Mouse (Mus musculus): ENCODE measurements around the gene Klf9. TPM values are rescaled to one million over a fixed set of nuclear protein-coding genes. Genes with fewer than 3 reads are reported as not detected.

Gene Klf9
- total RNA-seq, 2 experiments from 2014 or later = 206 to 251 TPM

DNA sequence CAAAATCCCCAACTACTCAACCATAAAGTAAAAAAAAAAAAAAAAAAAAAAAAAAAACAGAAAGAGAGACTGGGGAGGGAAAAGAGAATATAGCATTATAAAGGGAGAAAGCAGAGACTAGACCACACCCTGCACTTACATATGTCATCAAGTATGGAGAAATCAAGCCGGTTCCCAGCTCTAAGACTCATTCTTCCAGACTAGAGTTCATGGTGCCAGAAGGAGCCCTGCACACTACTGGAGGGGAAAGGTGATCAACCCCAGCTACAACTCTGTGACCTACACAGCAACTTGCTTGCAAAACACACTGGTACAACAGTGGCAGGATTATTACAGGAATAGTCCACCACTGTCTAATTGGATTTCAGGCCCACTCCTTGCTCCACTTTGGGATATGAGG is 48.7 kb downstream of the Klf9 start:
- no peak for DNase-seq (ENCODE audit: low spot score in 2 of 2)
- intact Hi-C loops (cut with DNase I) = no loop called here

DNA sequence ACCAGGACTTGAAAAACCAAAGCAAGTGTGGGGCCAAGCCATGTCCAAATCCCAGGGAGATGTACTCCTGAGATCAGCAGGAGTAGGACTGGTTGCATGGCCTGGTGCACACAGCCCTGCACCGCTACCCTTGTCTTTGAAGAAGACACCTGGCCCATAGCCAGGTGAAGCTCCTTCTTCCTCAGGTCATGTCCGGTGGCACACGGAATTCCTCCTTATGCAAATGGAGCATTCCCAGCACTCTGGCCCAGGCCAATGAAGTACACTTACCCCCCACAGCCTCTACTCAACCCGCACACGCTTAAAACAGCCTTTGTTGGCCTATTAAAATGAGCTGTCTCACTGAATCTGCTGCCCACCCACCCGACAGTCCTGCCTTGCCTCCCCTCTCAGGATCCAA is 50.5 kb downstream of the Klf9 start:
- intact Hi-C loops (cut with DNase I) = no loop called here
- DNase-seq (ENCODE audit: low spot score in 2 of 2) = no peak

DNA sequence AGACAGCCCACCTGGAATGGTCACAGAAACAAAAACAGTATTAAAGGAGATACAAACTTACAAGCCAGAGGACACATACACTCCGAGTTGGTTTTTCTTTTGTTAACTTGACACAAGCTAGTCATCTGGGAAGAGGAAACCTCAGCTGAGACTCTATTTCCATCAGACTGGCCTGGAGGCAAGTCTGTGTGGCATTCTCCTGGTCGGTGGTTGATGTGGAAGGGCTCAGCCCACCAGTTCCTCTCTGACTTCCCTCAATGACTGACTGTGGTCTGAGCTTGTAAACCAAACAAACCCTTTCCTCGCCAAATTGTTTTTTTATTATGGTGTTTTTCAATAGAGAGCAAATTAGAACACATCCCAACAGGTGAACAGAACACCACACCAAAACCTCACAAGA is 52.0 kb downstream of the Klf9 start:
- no peak for DNase-seq (ENCODE audit: low spot score in 2 of 2)

DNA sequence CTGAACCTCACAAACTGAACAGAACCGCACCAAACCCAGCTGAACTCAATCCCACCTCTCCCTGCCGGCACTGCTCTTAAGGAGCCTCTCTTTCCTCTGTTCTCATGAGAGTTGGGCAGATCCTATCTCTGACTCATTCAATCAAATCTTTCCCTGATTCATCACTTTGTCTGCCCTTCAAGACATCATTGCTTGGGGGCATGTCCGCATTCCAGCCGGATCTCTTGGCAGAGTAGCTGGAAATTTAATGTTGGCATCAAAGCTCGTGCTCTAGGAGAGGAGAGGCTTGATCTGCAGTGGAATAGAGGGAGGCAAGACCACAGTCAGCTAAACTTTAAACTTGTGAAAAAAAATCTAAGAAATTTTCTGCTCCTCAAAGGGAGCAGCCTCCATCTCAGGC is 61.1 kb downstream of the Klf9 start:
- intact Hi-C loops (cut with DNase I) = no loop called here
- DNase-seq (ENCODE audit: low spot score in 2 of 2) = no peak

More for the DNA sequence above, 52.0 kb downstream of the Klf9 start:
- intact Hi-C loops (cut with DNase I) = no loop called here

DNA sequence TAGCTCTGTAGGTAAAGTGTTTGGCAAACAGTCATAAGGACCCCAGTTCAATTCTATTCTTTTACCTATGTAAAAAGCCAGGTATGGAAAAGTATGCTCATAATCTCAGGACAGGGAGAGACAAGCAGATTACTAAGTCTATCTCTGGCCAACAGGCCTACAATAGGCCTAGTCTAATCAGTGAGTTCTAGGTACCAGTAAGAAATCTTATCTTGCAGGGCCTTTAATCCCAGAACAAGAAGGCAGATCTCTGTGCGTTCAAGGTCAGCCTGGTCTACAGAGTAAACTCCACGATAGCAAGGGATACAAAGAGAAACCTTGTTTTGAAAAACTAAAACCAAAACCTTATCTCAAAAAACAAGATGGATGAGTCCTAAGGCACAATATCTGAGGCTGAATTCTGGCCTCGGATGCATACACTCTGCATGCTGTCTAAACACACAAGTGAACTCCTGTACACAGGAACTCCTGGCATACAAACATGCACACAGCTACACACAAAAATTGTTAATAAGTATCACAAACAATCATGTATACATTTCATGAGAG is 62.6 kb downstream of the Klf9 start:
- no peak for DNase-seq (ENCODE audit: low spot score in 2 of 2)
- intact Hi-C loops (cut with DNase I) = no loop called here

DNA sequence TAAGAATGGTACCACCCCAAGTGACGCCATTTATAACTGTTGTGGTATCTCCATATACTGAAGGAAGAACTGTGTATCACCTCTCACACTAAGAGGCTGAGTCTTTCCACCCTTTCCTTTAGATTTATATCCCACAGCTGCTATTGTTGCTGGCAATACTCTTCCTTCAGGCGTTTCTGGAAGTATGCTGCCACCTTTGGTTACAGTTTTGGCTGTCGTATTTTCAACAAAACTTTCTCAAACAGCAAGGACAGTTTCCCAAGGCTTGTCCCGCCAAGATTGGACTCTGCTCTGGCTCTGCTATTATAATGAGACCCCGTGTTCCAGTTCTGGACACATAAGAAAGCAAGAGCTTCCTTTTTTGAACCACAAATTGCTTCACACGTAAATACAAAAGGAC is 70.3 kb downstream of the Klf9 start:
- no peak for DNase-seq (ENCODE audit: low spot score in 2 of 2)
- intact Hi-C loops (cut with DNase I) = loop anchor here (5.0 kb wide), 1 partner anchor 69 kb away; the partner anchor contains the start of gene Klf9

DNA sequence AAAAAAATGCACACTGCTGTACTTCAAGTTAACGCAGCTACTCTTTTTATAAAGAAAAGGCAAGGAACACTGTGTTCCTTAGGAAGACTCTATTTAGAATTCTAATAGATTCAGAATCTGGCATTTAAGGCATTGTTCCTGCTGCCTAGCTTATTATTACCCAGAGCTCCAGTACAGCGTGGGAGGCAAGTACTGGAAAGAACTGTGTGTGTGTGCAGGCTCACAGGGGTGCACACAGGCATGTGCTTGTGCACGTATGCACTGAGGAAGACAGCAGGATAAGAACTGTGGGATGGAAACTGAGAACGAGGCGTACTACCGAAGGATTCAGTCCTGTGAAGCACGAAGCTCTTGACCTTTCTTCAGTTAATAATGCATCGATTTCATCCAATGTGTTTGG is 73.3 kb downstream of the Klf9 start:
- peak; percentile 70 to 92 for DNase-seq (ENCODE audit: low spot score in 2 of 2)
- intact Hi-C loops (cut with DNase I) = loop anchor here (5.0 kb wide), 1 partner anchor 72 kb away; the partner anchor contains the start of gene Klf9

Small RNA genes lying within 50 kb of the gene (microRNA-seq; reads per million reads assigned to microRNA genes)
- 0 reads per million in 2 experiments for gene Mir1192

Other genes with a start within 250 kb of the Klf9 start
- 10 to 100 TPM; 36.9 to 39.4 TPM for gene Smc5, start 132.7 kb downstream of the Klf9 start, total RNA-seq (2021)